Mouse (Mus musculus) induced T-regulatory cell, adult 2 months (primary cell): Measurements from ENCODE around the gene Kif3b.
"Not testable (repeated sequence)": the region's sequence is repeated elsewhere in the genome, so short reads cannot be mapped to it uniquely, and the experiment has no call there.

ENCODE experiments used
- DNase-seq: peaks from one replicate; pipeline ENCODE4 v3.0.0-alpha.2; 2012; ENCODE audit warnings: low read depth

Gene Kif3b

DNA sequence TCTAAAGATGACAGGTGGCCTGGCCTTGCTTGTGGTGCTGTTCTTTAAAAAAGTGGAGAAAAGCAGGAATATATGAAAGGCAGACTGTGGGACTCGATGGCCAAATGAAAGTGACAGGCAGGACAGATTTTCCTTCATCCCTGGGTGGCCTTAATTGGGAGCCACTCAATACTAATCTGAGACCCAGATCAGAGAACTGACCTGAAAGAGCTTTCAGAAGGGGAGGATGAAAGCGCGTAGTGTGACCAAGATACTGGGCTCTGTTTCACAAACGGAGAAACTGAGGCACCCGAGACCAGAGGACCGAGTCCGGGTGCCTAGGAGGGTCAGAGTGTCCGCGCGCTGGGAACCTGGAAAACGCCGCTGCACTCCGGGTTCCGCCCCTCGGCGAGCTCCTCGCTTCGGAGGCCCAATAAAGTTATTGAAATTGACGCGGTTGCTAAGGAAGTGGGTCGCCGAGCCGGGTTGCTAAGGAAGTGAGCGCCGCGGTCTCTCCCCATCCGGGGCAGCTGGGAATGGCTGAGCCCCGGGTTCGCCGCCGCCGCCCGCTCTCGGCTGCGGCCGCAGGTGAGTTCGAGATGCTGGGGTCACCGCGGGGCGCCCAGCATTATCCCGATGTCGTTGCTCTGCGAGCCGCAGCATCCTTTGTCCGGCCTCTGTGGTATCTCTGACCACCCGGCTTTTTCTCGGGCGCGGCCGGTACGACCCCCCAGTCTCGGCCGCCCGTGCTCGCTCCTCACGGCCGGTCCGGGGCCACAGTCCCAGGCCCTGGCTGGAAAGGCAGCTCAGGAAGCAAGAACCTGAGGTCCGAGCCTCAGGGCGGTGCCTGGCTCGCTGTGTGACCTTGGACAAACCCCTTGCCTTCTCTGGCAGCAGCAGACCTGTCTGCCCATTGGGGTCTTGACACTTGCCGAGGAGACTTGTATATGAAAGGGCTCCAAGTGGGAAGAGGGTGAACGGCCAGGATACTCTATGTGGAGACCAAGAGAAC lies at the start of gene Kif3b:
Gene Kif3b (plus strand): TSS at position 476 of the 991 bp plus-strand sequence.
- peak; percentile 92 for DNase-seq

GRCm38 (mm10) chr2:153242156-153242555 lies 49.1 kb upstream of the Kif3b start:
- DNase-seq = no peak

DNA sequence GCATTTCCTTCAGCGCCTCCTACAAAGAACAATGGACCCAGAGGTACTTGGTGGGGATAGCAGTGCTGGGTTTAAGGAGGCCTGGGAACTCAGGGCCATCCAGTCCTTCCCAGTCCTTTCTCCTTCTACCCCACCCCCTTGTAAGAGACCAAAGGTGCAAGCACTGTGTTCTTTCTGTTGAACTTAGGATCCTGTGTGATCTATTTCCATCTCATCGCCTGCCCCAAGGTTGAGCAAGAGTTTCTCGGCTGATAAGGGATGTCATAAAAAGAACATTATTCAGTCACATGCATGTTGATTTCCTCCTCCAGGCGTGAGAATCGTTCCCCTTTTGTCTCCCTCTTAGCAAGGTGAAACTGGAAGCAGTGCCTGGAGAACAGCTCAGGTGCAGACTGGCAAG lies 41.5 kb upstream of the Kif3b start:
- no peak for DNase-seq

DNA sequence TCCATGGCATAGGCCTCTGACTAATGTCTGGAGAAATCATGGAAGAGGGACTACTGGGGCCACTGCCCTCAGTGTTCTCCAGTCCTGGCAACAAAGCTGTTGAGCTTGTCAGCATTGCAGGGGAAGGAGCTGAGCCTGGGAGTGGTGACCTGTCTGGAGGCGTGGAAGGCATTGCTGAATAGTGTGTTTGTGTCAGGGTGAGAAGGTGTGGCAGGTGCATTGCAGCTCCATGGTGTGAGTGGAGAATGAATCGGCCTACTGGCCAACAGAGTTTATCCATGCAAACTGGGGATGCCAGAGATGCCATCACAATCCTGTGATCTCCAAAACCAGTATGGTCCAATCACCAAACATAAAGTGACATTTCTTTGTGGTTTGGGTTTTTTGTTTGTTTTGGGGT lies 34.6 kb upstream of the Kif3b start:
- DNase-seq = no peak

- DNase-seq = no peak
These were observed 32.0 kb upstream of the Kif3b start for GRCm38 (mm10) chr2:153259030-153259863.

GRCm38 (mm10) chr2:153259864-153260674 lies 31.1 kb upstream of the Kif3b start:
- DNase-seq = peak; percentile 66

GRCm38 (mm10) chr2:153263053-153263452 lies 28.2 kb upstream of the Kif3b start:
- peak; percentile 90 for DNase-seq

DNA sequence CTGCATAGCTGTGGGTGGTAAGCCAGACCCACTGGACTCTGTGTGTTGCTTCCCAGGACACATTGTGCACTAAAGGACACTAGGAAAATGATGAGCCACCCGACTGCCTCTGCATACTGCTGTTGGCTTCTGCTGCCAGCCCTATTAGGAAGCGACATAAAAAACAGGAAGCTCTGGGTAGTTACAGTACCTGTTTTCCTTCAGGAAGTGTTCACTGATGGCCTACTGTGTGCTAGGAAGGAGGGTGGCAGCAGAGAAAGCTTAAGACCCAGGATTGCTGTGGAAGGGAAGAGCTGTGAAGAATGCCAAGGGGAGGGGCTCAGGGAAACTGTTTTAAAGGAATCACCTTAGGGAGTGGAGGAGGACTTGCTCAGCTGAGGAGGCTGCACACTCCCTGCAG lies 23.9 kb upstream of the Kif3b start:
- DNase-seq = no peak

GRCm38 (mm10) chr2:153270231-153270915 lies 20.8 kb upstream of the Kif3b start:
- not testable (repeated sequence) for DNase-seq

GRCm38 (mm10) chr2:153274200-153274918 lies 16.9 kb upstream of the Kif3b start:
- DNase-seq = not testable (repeated sequence)

GRCm38 (mm10) chr2:153274919-153275247 lies 16.3 kb upstream of the Kif3b start:
- no peak for DNase-seq

DNA sequence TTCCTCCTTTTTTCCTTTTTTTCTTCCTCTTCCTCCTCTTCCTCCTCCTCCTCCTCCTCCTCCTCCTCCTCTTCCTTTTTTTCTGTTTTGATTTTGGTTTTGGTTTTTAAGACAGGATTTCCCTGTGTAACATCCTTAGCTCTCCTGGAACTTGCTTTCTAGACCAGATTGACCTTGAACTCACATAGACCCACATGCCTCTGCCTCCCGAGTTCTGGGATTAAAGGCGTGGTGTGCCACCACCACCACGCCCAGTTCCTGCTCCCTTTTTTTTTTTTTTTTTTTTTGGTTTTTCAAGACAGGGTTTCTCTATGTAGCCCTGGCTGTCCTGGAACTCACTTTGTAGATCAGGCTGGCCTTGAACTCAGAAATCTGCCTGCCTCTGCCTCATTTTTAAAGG lies 15.6 kb upstream of the Kif3b start:
- DNase-seq = not testable (repeated sequence)

GRCm38 (mm10) chr2:153276440-153276839 lies 14.8 kb upstream of the Kif3b start:
- peak; percentile 55 for DNase-seq

DNA sequence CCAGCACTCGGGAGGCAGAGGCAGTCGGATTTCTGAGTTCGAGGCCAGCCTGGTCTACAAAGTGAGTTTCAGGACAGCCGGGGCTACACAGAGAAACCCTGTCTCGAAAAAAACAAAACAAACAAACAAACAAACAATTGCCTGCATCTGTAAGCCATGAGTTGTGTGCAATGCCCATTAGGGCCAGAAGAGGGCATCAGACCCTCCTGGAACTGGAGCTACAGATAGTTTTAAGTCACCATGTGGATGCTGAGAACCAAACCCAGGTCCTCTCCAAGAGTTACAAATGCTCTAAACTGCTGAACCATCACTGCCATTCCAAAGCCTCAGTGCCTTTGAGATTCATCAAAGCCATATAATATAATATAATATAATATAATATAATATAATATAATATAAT lies 14.4 kb upstream of the Kif3b start:
- DNase-seq = peak; percentile 58

- DNase-seq = peak; percentile 86
These were observed 12.9 kb upstream of the Kif3b start for GRCm38 (mm10) chr2:153278357-153278756.

DNA sequence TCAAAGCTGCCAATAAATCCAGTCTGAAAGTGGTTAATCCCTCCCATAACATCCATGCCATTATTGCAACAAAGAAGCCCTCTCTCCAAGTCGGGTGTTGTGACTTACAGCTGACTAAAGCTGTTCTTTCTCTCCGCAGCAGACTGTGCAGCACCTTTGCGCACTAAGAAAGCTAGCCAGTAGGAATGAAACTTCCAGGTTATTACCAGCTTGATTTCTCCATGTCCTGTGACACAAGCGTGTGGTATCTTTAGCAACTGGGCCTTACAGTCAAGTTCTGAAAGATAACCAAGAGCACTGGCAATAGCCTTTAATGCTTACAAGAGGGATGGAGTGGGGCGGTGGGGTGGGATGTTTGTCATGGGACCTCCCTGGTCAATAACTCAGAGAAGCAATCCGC lies 7.3 kb upstream of the Kif3b start:
- no peak for DNase-seq

GRCm38 (mm10) chr2:153286524-153286923 lies 4.7 kb upstream of the Kif3b start:
- no peak for DNase-seq

DNA sequence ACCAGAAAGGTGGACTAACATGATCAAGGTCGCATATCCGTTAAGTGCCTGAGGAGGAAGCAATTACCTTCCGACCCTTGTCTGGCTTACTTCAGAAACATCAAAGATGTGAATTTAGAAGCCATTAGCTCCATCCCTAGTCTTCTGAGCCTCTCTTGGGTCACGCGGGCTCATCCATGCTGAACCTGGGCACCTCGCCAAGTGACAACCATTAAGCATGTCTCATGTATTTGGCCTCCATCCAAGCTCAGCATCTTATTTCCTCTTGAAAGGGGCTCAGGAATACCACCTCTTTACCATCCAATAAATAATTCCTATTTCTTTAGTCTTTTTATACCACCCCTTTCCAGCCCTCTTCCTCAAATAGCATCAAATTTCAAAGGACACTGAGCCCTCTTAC lies 3.4 kb upstream of the Kif3b start:
- no peak for DNase-seq

DNA sequence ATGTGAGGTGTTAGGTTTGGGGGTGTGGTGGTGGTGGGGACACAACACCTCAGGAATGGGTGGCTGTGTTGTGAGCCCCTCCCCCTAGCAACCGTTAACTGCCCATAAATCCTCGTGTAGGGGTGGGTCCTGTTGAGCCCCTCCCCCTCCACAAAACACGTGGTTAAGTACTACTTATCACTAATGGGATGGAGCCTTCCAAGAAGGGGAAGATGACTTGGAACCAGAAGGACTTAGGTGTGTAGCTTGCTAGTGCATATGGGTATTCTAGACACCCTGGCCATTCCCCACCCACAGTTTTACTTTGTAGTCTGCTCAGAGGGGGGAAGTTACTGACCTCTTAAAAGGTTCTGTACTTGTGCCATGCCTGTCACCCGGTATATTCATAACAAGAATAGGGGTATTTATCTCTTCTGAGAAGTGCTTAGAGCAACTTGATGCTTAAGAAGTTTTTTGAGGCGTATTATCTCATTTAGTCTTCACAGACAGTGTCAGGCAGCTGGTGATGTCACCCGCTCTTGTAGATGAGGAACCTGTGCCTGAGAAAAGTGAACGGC lies 1.2 kb downstream of the Kif3b start:
- DNase-seq = peak; percentile 87

DNA sequence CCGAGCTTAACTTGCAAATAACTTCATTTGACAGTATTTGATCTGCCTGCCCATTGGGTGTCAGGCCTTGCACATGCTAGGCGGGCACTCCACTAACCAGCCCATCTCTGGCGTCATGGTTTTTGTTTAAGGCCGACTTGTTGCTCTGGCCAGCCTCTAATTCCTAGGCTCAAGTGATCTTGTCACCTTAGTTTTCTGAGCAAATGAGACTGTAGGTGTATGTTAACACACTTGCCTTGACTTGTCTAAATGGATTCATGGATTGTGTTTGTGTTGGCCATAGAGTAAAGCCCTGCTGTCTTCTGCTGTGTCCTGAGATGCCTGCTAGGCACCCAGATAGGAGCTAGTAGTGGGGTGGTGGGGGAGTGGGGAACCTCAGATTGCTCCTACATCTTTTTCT lies 4.0 kb downstream of the Kif3b start:
- DNase-seq = no peak
